Mouse (Mus musculus): ENCODE results near the gene Duxbl3.
"Not testable (repeated sequence)": the region's sequence is repeated elsewhere in the genome, so short reads cannot be mapped to it uniquely, and the experiment has no call there.

- TF ChIP-seq CTCF (IDR thresholded peaks at IDR 0.05; ENCODE audit: borderline replicate concordance, insufficient read depth, low read depth, low read length); POLR2A (IDR thresholded peaks at IDR 0.05; ENCODE audit: borderline replicate concordance, insufficient read depth, low read length): not testable (repeated sequence)
Observed at GRCm38 (mm10) chr14:26258729-26259128, 967 bp downstream of the Duxbl3 start.

All from cerebellum, adult 2 months (tissue).